Mouse (Mus musculus) T-helper 17 cell (primary cell): ENCODE data around the gene Ahnak.

Source experiments
- in situ Hi-C, 2 experiments: fragments of 300-600 bp; cut with MboI, MseI; formaldehyde crosslinking; loops; 1 replicate in 1 of 2; 2 replicates in 1 of 2; pipeline ENCODE4 v1.15.1; 2025; ENCODE audit warnings: high pct_unique_total_duplicates in 2 of 2

Gene Ahnak

GRCm38 (mm10) chr19:9087821-9088220 lies 98.7 kb downstream of the Ahnak start, which contains the start of gene Scgb1a1:
TSS of gene Scgb1a1 (minus strand) at chr19:9087958.
- in situ Hi-C loops = no loop called here

GRCm38 (mm10) chr19:9090191-9090590 lies 101.1 kb downstream of the Ahnak start:
- in situ Hi-C loops = no loop called here

GRCm38 (mm10) chr19:9090709-9091108 lies 101.6 kb downstream of the Ahnak start:
- in situ Hi-C loops = no loop called here

- in situ Hi-C loops = loop anchor here in 1 of 2 experiments (5.0 kb wide), 1 partner anchor 248 kb away; no protein-coding TSS in a partner anchor
Measured at GRCm38 (mm10) chr19:9095111-9095510, 106.0 kb downstream of the Ahnak start.

- in situ Hi-C loops = loop anchor here in 1 of 2 experiments (5.0 kb wide), 1 partner anchor 250 kb away; no protein-coding TSS in a partner anchor
Measured at GRCm38 (mm10) chr19:9097441-9097840, 108.4 kb downstream of the Ahnak start.

GRCm38 (mm10) chr19:9099751-9100150 lies 110.7 kb downstream of the Ahnak start:
- in situ Hi-C loops = loop anchor here in 1 of 2 experiments (5.0 kb wide), 1 partner anchor 252 kb away; no protein-coding TSS in a partner anchor

- in situ Hi-C loops = no loop called here
Measured at GRCm38 (mm10) chr19:9100297-9101061, 111.4 kb downstream of the Ahnak start.

- in situ Hi-C loops = no loop called here
Measured at GRCm38 (mm10) chr19:9101062-9101457, 112.0 kb downstream of the Ahnak start.

- in situ Hi-C loops = no loop called here
Measured at GRCm38 (mm10) chr19:9103986-9104385, 114.9 kb downstream of the Ahnak start.

- in situ Hi-C loops = no loop called here
Measured at GRCm38 (mm10) chr19:9105101-9105685, 116.1 kb downstream of the Ahnak start.

- in situ Hi-C loops = no loop called here
Measured at GRCm38 (mm10) chr19:9106096-9106495, 117.0 kb downstream of the Ahnak start.

GRCm38 (mm10) chr19:9106751-9107378 lies 117.8 kb downstream of the Ahnak start:
- in situ Hi-C loops = no loop called here

GRCm38 (mm10) chr19:9107379-9107755 lies 118.3 kb downstream of the Ahnak start:
- in situ Hi-C loops = no loop called here

GRCm38 (mm10) chr19:9108536-9108935 lies 119.5 kb downstream of the Ahnak start:
- in situ Hi-C loops = no loop called here

- in situ Hi-C loops = loop anchor here in 1 of 2 experiments (5.0 kb wide), 1 partner anchor 263 kb away; no protein-coding TSS in a partner anchor
Measured at GRCm38 (mm10) chr19:9110182-9110869, 121.2 kb downstream of the Ahnak start.

- in situ Hi-C loops = loop anchor here in 1 of 2 experiments (5.0 kb wide), 1 partner anchor 265 kb away; no protein-coding TSS in a partner anchor
Measured at GRCm38 (mm10) chr19:9112043-9112442, 123.0 kb downstream of the Ahnak start.

GRCm38 (mm10) chr19:9116268-9116667 lies 127.2 kb downstream of the Ahnak start:
- in situ Hi-C loops = no loop called here

GRCm38 (mm10) chr19:9117275-9117674 lies 128.2 kb downstream of the Ahnak start:
- in situ Hi-C loops = no loop called here

- in situ Hi-C loops = loop anchor here in 1 of 2 experiments (10.0 kb wide), 1 partner anchor 525 kb away; the partner anchor contains the start of gene Slc22a8
Measured at GRCm38 (mm10) chr19:9119655-9120425, 130.8 kb downstream of the Ahnak start.

GRCm38 (mm10) chr19:9122390-9122789 lies 133.3 kb downstream of the Ahnak start:
- in situ Hi-C loops = loop anchor here in 1 of 2 experiments (10.0 kb wide), 1 partner anchor 528 kb away; the partner anchor contains the start of gene Slc22a8
